Mouse (Mus musculus): ENCODE measurements around the gene Xpr1. TPM values are rescaled to one million over a fixed set of nuclear protein-coding genes. Genes with fewer than 3 reads are reported as not detected.

The Xpr1 gene
- polyA plus RNA-seq, 1 experiment from 2014 or later: 7.0 TPM

DNA sequence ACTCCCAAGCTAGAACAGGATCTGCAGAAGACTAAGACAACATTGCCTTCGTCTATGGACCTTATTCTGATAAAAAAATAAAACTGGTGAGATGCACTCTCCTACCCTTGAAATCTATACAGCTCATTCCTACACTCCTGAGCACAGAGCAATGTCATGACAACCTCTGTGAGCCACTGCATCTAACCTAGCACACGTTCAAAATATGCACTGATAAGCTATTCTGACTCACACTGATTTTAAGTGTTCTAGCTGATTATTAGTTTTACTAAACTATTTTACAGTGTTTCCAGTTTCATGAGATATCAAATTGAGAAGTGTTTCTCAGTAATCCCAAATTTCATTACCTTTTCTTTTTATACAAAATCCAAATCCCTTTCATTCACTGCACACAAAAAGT lies 23.2 kb downstream of the Xpr1 start:
- H3K4me3 ChIP-seq (replicated peaks): no peak overlapping the region
- H3K27me3 ChIP-seq (replicated peaks): no peaks in the 10 kb centered on the region
- no peak for ATAC-seq
- H3K4me2 ChIP-seq (replicated peaks): no peak overlapping the region
- no peak overlapping the region for H3K9ac ChIP-seq
- H3K9me3 ChIP-seq: no peaks in the 10 kb centered on the region
- no peaks in the 10 kb centered on the region for H3K4me1 ChIP-seq (replicated peaks)
- WGBS: 58% methylated on average over 2 of the region's 2 CpGs
- H3K27ac ChIP-seq: no peak overlapping the region
- H3K36me3 ChIP-seq: no peaks in the 10 kb centered on the region

DNA sequence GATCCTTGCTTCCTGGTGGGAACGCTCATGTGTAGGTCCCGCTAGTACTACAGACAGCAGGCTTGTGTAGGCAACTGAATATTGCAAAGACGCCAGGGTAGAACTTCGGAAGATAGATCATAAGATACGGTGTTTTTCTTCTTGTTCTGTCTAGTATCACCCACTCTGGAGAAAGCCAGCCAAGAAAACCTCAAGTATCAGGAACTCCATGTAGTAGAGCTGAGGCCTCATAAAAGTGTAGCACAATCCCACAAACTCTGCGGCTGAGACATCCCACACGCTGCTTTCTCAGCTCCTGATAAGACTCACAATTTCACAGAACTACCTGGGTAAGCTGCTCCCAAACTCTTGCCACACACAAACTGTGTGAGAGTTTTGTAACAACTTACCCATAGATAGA lies 24.4 kb downstream of the Xpr1 start:
- no peaks in the 10 kb centered on the region for H3K27me3 ChIP-seq (replicated peaks)
- H3K9me3 ChIP-seq: no peaks in the 10 kb centered on the region
- 79% methylated on average over 7 of the region's 7 CpGs for WGBS
- no peak overlapping the region for H3K9ac ChIP-seq
- H3K4me2 ChIP-seq (replicated peaks): no peak overlapping the region
- H3K4me3 ChIP-seq (replicated peaks): no peak overlapping the region
- no peaks in the 10 kb centered on the region for H3K4me1 ChIP-seq (replicated peaks)
- H3K36me3 ChIP-seq: no peaks in the 10 kb centered on the region
- no peak overlapping the region for H3K27ac ChIP-seq
- no peak for ATAC-seq

DNA sequence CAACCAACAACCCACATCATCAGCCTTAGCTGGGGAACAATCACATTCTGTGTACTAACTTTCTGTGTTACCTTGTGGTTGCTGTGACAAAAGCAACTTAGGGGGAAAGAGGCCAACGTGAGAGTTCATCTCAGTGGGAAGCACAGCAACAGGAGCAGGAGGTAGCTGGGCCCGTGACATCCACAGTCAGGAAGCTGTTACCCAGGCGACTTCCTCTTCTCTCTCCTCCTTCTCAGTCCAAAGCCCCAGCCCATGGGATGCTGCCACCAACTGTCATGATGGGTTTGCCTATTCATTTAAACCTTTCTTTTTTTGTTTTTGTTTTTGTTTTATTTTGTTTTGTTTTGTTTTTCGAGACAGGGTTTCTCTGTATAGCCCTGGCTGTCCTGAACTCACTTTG lies 25.7 kb downstream of the Xpr1 start:
- Histone ChIP-seq H3K9ac (no peak overlapping the region), H3K9me3 (no peaks in the 10 kb centered on the region), H3K27me3 (replicated peaks) (no peaks in the 10 kb centered on the region), H3K27ac (no peak overlapping the region), H3K4me2 (replicated peaks) (no peak overlapping the region), H3K4me1 (replicated peaks) (no peaks in the 10 kb centered on the region), H3K36me3 (no peaks in the 10 kb centered on the region), H3K4me3 (replicated peaks) (no peak overlapping the region)
- WGBS: 78% methylated on average over 4 of the region's 4 CpGs
- ATAC-seq: no peak

DNA sequence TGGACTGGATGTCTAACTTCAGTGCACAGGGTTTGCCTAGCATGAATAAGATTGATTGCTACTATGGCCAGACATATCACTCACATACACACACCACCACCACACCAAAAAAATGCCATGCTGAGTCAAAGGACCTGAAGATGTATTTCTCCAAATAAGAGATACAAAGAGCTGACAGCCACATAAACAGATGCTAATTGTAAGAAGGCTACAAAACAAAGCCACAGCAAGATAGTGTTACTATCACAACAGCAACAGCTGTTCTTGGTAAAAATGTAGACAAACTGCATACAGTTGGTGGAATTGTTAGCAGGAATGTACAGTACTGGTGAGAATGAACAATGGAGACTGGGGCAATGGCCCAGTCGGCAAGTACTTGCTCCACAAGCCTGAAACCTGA lies 28.8 kb downstream of the Xpr1 start:
- no peak overlapping the region for H3K9ac ChIP-seq
- no peaks in the 10 kb centered on the region for H3K36me3 ChIP-seq
- H3K27ac ChIP-seq: no peak overlapping the region
- no peak overlapping the region for H3K4me3 ChIP-seq (replicated peaks)
- H3K9me3 ChIP-seq: no peaks in the 10 kb centered on the region
- WGBS: 43% methylated on average over 1 of the region's 1 CpGs
- no peaks in the 10 kb centered on the region for H3K4me1 ChIP-seq (replicated peaks)
- H3K4me2 ChIP-seq (replicated peaks): no peak overlapping the region
- no peaks in the 10 kb centered on the region for H3K27me3 ChIP-seq (replicated peaks)
- ATAC-seq: no peak

DNA sequence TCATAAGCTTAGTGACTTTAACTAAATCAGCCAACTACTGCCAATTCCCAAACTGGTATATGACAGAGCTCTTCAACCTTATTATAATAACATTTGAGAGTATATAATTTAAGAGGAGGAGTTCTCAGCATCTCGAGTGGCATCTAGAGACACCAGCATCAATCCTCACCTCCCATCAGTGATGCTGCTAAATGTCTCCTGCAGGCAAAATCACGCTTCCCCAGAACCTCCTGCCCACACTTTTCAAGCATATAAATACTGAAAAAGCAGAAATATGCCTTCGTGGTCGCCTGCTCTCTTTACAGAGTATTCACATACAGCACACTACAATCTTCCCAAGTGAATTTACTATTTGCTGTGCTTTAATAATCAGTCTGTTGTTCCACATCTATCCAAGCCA lies 30.7 kb downstream of the Xpr1 start:
- WGBS: 84% methylated on average over 4 of the region's 4 CpGs
- H3K4me2 ChIP-seq (replicated peaks): no peak overlapping the region
- H3K27me3 ChIP-seq (replicated peaks): no peaks in the 10 kb centered on the region
- no peak for ATAC-seq
- H3K27ac ChIP-seq: no peak overlapping the region
- no peaks in the 10 kb centered on the region for H3K36me3 ChIP-seq
- H3K9ac ChIP-seq: no peak overlapping the region
- H3K9me3 ChIP-seq: no peaks in the 10 kb centered on the region
- no peaks in the 10 kb centered on the region for H3K4me1 ChIP-seq (replicated peaks)
- H3K4me3 ChIP-seq (replicated peaks): no peak overlapping the region

DNA sequence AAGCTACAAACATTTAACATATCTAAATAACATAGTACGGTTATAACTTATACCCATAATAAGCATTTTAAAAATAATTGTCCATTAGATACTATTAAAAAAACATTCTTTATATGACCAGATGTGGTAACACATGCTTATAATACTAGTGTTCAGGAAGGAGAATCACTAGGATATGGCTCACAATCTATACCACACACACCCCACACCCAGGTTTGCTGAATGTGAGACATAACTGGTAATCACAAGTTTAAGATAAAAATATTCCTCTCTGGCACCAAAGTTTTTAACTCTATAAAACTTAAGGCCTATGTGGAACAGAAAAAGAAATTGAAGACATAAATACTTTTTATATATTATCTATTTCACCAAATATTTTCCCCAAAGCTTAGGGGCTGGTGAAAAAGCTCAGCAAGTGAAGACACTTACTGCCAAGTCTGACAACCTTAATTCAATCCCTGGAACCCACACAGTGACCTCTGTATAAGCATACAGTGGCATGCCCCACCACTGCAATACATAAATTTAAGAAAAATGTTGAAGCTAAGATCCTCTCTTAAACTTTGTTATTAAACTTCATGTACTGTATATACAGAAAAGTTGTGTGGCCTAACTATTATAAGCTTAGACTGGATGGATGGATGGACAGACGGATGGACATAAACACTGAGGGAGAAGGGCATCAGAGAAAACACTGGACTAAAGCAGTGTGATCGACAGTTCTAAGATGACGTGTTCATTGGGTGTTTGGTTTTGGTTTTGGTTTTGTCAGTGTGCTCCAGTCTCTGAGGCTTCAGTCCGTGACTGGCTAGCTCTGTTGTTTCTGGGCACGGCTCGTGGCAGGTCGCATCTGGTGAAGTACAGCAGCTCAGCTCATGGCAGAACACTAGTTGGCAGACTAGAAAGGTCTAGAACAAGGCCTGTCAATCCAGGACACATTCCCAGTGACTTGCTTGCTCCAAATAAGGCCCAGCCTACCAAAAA lies 33.6 kb downstream of the Xpr1 start:
- Histone ChIP-seq H3K9ac (no peak overlapping the region), H3K27me3 (replicated peaks) (no peaks in the 10 kb centered on the region), H3K27ac (no peak overlapping the region), H3K9me3 (no peaks in the 10 kb centered on the region), H3K4me1 (replicated peaks) (no peaks in the 10 kb centered on the region), H3K4me3 (replicated peaks) (no peak overlapping the region), H3K4me2 (replicated peaks) (no peak overlapping the region), H3K36me3 (no peaks in the 10 kb centered on the region)
- WGBS: 86% methylated on average over 8 of the region's 8 CpGs
- ATAC-seq: no peak

DNA sequence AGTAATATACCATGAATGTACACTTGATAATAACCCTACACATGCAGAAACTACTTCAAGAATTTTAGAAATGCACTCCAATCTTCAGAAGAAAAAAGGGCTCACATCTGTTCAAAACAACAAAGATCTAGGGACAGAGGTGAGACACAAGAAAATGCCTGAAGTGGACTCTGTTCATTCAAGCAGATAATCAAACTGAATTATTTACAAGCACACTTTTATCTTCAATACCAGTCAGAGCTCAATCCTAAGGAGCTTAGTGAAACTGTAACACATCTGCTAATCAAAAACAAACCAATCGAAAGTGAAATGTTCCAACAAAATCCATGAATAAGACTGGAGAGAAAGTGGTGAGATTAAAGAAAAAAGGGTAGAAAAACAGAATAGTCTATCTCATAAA lies 35.3 kb downstream of the Xpr1 start:
- H3K27ac ChIP-seq: no peak overlapping the region
- no peaks in the 10 kb centered on the region for H3K36me3 ChIP-seq
- H3K9ac ChIP-seq: no peak overlapping the region
- H3K9me3 ChIP-seq: no peaks in the 10 kb centered on the region
- no peak for ATAC-seq
- no peaks in the 10 kb centered on the region for H3K27me3 ChIP-seq (replicated peaks)
- no peak overlapping the region for H3K4me2 ChIP-seq (replicated peaks)
- H3K4me3 ChIP-seq (replicated peaks): no peak overlapping the region
- 83% methylated on average over 1 of the region's 1 CpGs for WGBS
- H3K4me1 ChIP-seq (replicated peaks): no peaks in the 10 kb centered on the region

DNA sequence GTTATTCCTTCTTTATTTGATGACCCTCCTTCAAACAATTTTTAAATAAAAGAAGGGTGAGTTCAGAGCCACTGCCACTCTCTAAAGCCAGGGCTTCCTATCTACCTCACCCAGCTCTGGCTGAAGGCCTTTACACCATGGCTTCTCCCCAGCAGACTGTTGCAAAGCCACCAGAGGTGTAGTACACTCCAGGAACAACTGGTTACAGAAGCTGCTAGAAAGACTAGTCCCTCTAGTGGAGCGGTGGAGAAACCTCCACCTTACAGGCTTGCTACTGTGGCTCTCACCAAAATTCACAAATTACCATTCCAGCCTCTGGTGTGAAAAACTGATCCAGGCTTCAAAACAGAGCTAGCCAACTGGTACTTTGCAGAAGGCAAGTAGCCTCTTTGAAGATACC lies 37.9 kb downstream of the Xpr1 start:
- no peak overlapping the region for H3K4me3 ChIP-seq (replicated peaks)
- H3K4me2 ChIP-seq (replicated peaks): no peak overlapping the region
- H3K9me3 ChIP-seq: no peaks in the 10 kb centered on the region
- H3K4me1 ChIP-seq (replicated peaks): no peaks in the 10 kb centered on the region
- no peaks in the 10 kb centered on the region for H3K27me3 ChIP-seq (replicated peaks)
- H3K36me3 ChIP-seq: no peaks in the 10 kb centered on the region
- H3K9ac ChIP-seq: no peak overlapping the region
- ATAC-seq: no peak
- 97% methylated on average over 1 of the region's 1 CpGs for WGBS
- no peak overlapping the region for H3K27ac ChIP-seq

DNA sequence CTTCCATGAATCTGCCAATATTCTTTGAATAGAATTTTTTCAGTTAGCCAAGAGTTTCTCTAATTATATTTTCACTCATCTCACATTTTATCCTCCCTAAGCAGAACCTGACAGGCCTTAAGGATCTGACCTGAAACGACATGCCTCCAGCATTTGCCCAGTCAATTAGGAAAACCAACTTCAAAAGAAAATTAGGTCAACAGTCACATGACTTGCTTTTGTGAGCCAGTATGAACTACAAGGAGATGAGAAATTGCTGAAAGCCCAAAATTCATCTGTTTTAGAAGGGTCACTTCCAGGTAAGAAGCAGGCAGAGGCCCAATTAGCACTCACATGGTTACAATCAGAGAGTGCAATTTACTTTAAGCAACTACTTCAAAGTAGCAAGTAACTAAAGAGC lies 44.4 kb downstream of the Xpr1 start:
- no peak overlapping the region for H3K4me2 ChIP-seq (replicated peaks)
- H3K36me3 ChIP-seq: no peaks in the 10 kb centered on the region
- no peak overlapping the region for H3K27ac ChIP-seq
- H3K27me3 ChIP-seq (replicated peaks): no peaks in the 10 kb centered on the region
- ATAC-seq: no peak
- 69% methylated on average over 1 of the region's 1 CpGs for WGBS
- H3K4me1 ChIP-seq (replicated peaks): no peaks in the 10 kb centered on the region
- no peak overlapping the region for H3K9ac ChIP-seq
- H3K9me3 ChIP-seq: no peaks in the 10 kb centered on the region
- H3K4me3 ChIP-seq (replicated peaks): no peak overlapping the region

DNA sequence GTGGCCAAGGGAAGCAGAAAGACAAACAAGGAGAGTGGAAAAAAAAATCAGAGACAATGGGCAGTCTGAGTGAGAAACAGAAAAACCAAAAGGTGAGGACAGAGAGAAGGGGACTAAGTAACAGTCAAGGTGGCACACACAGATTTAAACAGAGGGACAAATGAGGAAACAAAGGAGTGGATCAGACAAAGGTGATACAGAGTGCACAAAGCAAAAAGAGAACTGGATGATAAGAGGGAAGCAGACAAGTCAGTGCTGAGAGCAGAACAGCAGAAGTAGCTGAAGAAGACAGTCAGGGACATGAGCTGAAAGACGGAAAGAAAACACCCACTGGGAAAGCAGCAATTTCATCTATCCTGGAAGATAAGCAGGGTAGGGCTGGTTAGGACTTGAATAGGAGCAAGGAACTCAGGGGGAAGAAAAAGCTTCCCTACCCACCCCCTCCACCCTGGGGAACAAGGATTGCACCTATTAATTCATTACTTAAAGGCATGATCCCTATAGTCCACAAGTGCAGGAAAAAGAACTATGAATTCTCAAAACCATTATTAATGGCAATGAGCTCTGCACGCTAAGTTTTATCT lies 47.0 kb downstream of the Xpr1 start:
- Histone ChIP-seq H3K4me2 (replicated peaks) (no peak overlapping the region), H3K27me3 (replicated peaks) (no peaks in the 10 kb centered on the region), H3K9me3 (no peaks in the 10 kb centered on the region), H3K4me1 (replicated peaks) (no peaks in the 10 kb centered on the region), H3K9ac (no peak overlapping the region), H3K4me3 (replicated peaks) (no peak overlapping the region), H3K27ac (no peak overlapping the region), H3K36me3 (no peaks in the 10 kb centered on the region)
- ATAC-seq: no peak
- WGBS: 66% methylated on average over 2 of the region's 2 CpGs

DNA sequence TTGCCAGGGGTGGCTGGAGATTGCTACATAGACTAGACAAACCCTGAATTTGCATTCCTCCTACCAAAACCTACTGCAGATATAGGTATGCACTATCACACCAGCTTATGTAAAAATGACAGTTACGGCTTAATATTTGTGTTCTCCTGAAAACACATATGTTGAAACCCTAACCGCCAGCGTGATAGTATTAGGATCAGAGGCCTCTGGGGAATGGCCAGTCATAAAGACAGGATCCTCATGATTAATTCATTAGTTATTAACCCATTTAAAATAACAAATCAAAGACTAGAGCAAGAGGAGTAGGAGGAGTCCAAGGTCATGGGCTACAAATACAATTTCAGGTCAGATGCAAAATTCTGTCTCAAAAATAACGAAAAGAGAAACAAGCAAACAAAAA lies 50.8 kb downstream of the Xpr1 start:
- no peak for ATAC-seq
- Histone ChIP-seq H3K9ac (no peak overlapping the region), H3K27me3 (replicated peaks) (no peaks in the 10 kb centered on the region), H3K36me3 (no peaks in the 10 kb centered on the region), H3K4me3 (replicated peaks) (no peak overlapping the region), H3K9me3 (no peaks in the 10 kb centered on the region), H3K4me2 (replicated peaks) (no peak overlapping the region), H3K4me1 (replicated peaks) (no peaks in the 10 kb centered on the region), H3K27ac (no peak overlapping the region)
- WGBS: 83% methylated on average over 4 of the region's 4 CpGs

DNA sequence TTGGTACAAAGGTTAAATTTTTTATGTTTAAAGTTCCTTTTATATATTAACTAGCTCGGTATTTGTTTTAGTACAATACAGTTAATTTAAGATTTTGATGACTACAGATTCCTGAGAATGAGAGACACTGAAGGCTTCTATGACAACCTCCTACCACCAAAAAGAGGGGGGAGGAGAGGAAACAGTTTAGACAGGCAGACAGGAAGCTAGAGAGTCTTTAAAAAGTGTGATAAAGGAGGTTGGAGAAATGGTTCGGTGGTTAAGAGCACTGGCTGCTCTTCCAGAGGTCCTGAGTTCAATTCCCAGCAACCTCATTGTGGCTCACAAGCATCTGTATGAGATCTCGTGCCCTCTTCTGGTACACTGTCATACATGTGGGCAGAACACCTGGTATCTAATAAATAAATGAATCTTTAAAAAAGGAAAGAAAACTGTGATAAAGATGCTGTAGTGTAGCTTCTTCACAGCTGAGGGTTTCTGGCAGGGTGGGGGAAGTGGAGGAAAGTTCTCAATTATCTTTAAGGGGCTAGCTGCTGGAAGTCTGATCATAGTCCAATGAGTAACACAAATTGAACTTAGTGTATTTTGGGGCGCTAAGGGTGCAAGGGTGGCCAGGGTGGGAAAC lies 55.6 kb downstream of the Xpr1 start:
- Histone ChIP-seq H3K9me3 (no peaks in the 10 kb centered on the region), H3K4me3 (replicated peaks) (no peak overlapping the region), H3K4me1 (replicated peaks) (no peaks in the 10 kb centered on the region), H3K27ac (no peak overlapping the region), H3K9ac (no peak overlapping the region), H3K4me2 (replicated peaks) (no peak overlapping the region), H3K27me3 (replicated peaks) (no peaks in the 10 kb centered on the region), H3K36me3 (no peaks in the 10 kb centered on the region)
- WGBS: 79% methylated on average over 4 of the region's 4 CpGs
- no peak for ATAC-seq

All from intestine, embryonic 15.5 days (tissue).